Mouse (Mus musculus) E14TG2a.4 (cell line): ENCODE results near the gene Vcl.

ENCODE experiments used
- CTCF ChIP-seq: conservative IDR thresholded peaks from 2 replicates; pipeline ENCODE4 v1.5.1; 2014; ENCODE audit warnings: low read length
- NANOG ChIP-seq: IDR thresholded peaks from 2 replicates; pipeline ENCODE4 v1.6.1; 2014; ENCODE audit warnings: borderline replicate concordance, low read length, mixed read lengths
- POU5F1 ChIP-seq: IDR thresholded peaks from 2 replicates; pipeline ENCODE4 v1.6.1; 2014; ENCODE audit warnings: low read length, borderline replicate concordance

DNA sequence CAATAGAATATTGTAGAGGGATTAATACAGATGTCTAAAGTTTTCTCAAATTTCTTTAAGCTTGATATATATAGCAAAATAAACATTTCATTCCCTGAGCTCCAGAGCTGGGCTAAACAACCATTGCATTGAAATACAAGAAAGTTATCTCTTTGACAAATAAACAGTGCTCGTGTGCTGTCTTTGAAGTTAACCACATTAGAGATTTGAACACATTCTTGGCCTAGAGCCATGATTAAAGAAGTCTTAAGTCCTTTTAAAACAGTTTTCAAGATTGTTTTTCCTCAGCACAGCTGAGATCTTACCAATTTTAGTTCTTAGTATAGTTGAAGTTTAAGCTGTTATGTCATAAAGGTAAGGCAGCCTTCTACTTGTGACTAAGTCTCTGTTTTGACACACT is 135.1 kb downstream of the Vcl start:
- TF ChIP-seq CTCF (no peak), NANOG (no peak), POU5F1 (no peak)
